Mouse (Mus musculus) neural tube, embryonic 14.5 days (tissue): ENCODE measurements around the gene Plekhn1. TPM values are rescaled to one million over a fixed set of nuclear protein-coding genes. Genes with fewer than 3 reads are reported as not detected.

Experiments used
- ATAC-seq: fragments of 200-750 bp; cut with Nextera tagmentation; 2 replicates; pipeline ENCODE4 v1.8.0; 2017; ENCODE audit warnings: low read depth, mild to moderate bottlenecking, moderate TSS enrichment, moderate library complexity
- H3K27ac ChIP-seq: fragments of 300-500 bp; sonication (generic); 2 replicates; pipeline ENCODE4 v1.5.1; 2014; ENCODE audit warnings: low read depth, mild to moderate bottlenecking, control low read depth, low read length, moderate library complexity, mixed read lengths
- H3K27me3 ChIP-seq: fragments of 300-500 bp; sonication (generic); 2 replicates; pipeline ENCODE4 v1.6.1; 2014; ENCODE audit warnings: low read length; ENCODE audit not compliant: control insufficient read depth, insufficient read depth
- H3K36me3 ChIP-seq: fragments of 300-500 bp; sonication (generic); 2 replicates; pipeline ENCODE4 v1.6.1; 2014; ENCODE audit warnings: low read length, mixed read lengths; ENCODE audit not compliant: control insufficient read depth, insufficient read depth
- H3K4me1 ChIP-seq: fragments of 300-500 bp; sonication (generic); 2 replicates; pipeline ENCODE4 v1.6.1; 2014; ENCODE audit warnings: low read length; ENCODE audit not compliant: control insufficient read depth, insufficient read depth
- H3K4me2 ChIP-seq: fragments of 300-500 bp; sonication (generic); 2 replicates; pipeline ENCODE4 v1.6.1; 2014; ENCODE audit warnings: mild to moderate bottlenecking, low read depth, low read length, control low read depth
- H3K4me3 ChIP-seq: fragments of 300-500 bp; sonication (generic); 2 replicates; pipeline ENCODE4 v1.5.1; 2014; ENCODE audit warnings: low read depth, low read length, control low read depth, mixed read lengths
- H3K9ac ChIP-seq: fragments of 300-500 bp; sonication (generic); replicated peaks from 2 replicates; pipeline ENCODE4 v1.6.1; 2014; ENCODE audit warnings: low read depth, mild to moderate bottlenecking, control low read depth, low read length, mixed read lengths
- H3K9me3 ChIP-seq: fragments of 300-500 bp; sonication (generic); 2 replicates; pipeline ENCODE4 v1.6.1; 2016; ENCODE audit warnings: low read length; ENCODE audit not compliant: control insufficient read depth
- WGBS: fragments of 180-500 bp; shearing (Covaris S2); extraction: QIAGEN DNeasy Blood & Tissue Kit; methylation state at CpG from one replicate; pipeline ENCODE4 v1.1.7; 2014; 5-methylcytosine and 5-hydroxymethylcytosine counted together
- microRNA-seq: library from miRNA; unstranded; fragments of <30 nt; microRNA quantifications from one replicate; pipeline ENCODE4, GENCODE M21; 2016
- polyA plus RNA-seq: library from polyadenylated mRNA; unstranded; fragments of >200 nt; fragmentation: Nextera tagmentation; extraction: Ambion mirVana; gene quantifications from 2 replicates; pipeline ENCODE4 v1.2.1, GENCODE M21; 2014

The Plekhn1 gene
- polyA plus RNA-seq, 1 experiment from 2014 or later = 31.6 TPM

GRCm38 (mm10) chr4:156171828-156172227, 62.8 kb downstream of the Plekhn1 start:
- WGBS = 98% methylated on average over 11 of the region's 11 CpGs
- no peak overlapping the region for H3K27ac ChIP-seq

More at GRCm38 (mm10) chr4:156171828-156172227, 62.8 kb downstream of the Plekhn1 start:
- no peak for ATAC-seq
- Histone ChIP-seq H3K27me3 (no peaks in the 10 kb centered on the region), H3K4me1 (no peaks in the 10 kb centered on the region), H3K36me3 (peaks cover 98% of the 10 kb centered on the region), H3K9ac (no peak overlapping the region), H3K4me3 (no peak overlapping the region), H3K4me2 (no peak overlapping the region), H3K9me3 (no peaks in the 10 kb centered on the region)

Small RNA genes lying within 50 kb of the gene (microRNA-seq; reads per million reads assigned to microRNA genes)
- gene Mir7658 = 2.6 reads per million

Other genes starting within 250 kb of the Plekhn1 start
- 37.4 and 38.1 TPM in 2 replicates for gene B3galt6, start 242.2 kb downstream of the Plekhn1 start, polyA plus RNA-seq
- gene Sdf4, start 242.0 kb downstream of the Plekhn1 start, polyA plus RNA-seq = 123 and 125 TPM in 2 replicates
- 0.20 and 0.70 TPM in 2 replicates for gene Tnfrsf4, start 221.0 kb downstream of the Plekhn1 start, polyA plus RNA-seq
- gene Tnfrsf18, start 208.7 kb downstream of the Plekhn1 start, polyA plus RNA-seq = 1.5 and 2.7 TPM in 2 replicates
- gene Ttll10, start 175.4 kb downstream of the Plekhn1 start, polyA plus RNA-seq = not detected in 2 replicates
- gene 9430015G10Rik, start 124.9 kb downstream of the Plekhn1 start, polyA plus RNA-seq = 32.1 and 32.4 TPM in 2 replicates
- 0.61 and 0.64 TPM in 2 replicates for gene Rnf223, start 104.3 kb downstream of the Plekhn1 start, polyA plus RNA-seq
- gene Agrn, start 37.4 kb downstream of the Plekhn1 start, polyA plus RNA-seq = 100 and 136 TPM in 2 replicates
- 0.50 and 1.2 TPM in 2 replicates for gene Isg15, start 34.0 kb downstream of the Plekhn1 start, polyA plus RNA-seq
- 1.8 TPM in 2 replicates for gene AW011738, start 31.6 kb downstream of the Plekhn1 start, polyA plus RNA-seq
- 2.2 and 2.9 TPM in 2 replicates for gene Perm1, start 19.0 kb downstream of the Plekhn1 start, polyA plus RNA-seq
- gene Noc2l, start 1.2 kb upstream of the Plekhn1 start, polyA plus RNA-seq = 50.1 and 53.2 TPM in 2 replicates
- 1.9 and 3.1 TPM in 2 replicates for gene Samd11, start 20.8 kb upstream of the Plekhn1 start, polyA plus RNA-seq
- not detected in 2 replicates for gene Vmn2r-ps159, start 96.2 kb upstream of the Plekhn1 start, polyA plus RNA-seq